Mouse (Mus musculus): Measurements from ENCODE around the gene 1810030O07Rik.
A peak's percentile ranks its signal among the peaks of the same experiment; 100 is the strongest.
"Not testable (repeated sequence)": the region's sequence is repeated elsewhere in the genome, so short reads cannot be mapped to it uniquely, and the experiment has no call there.

Gene 1810030O07Rik

GRCm38 (mm10) chrX:12673054-12673775 lies at the start of gene 1810030O07Rik:
1810030O07Rik (minus strand) TSS chrX:12673668.
- DNase-seq (ENCODE audit: low read depth, low spot score), result peak; percentile 90
- Histone ChIP-seq H3K36me3 (ENCODE audit: control insufficient read depth, insufficient read depth, low read length, poor library complexity, severe bottlenecking) (0 out of 2 replicates have a peak, but pooled peaks cover 2% of the 10 kb centered on the region), H3K27me3 (ENCODE audit: control insufficient read depth, insufficient read depth, low read length, poor library complexity, severe bottlenecking) (no peaks in the 10 kb centered on the region)

- Histone ChIP-seq H3K36me3 (ENCODE audit: control insufficient read depth, insufficient read depth, low read length, poor library complexity, severe bottlenecking) (0 out of 2 replicates have a peak, but pooled peaks cover 1% of the 10 kb centered on the region), H3K27me3 (ENCODE audit: control insufficient read depth, insufficient read depth, low read length, poor library complexity, severe bottlenecking) (no peaks in the 10 kb centered on the region)
- no peak for DNase-seq (ENCODE audit: low read depth, low spot score)
Observed at GRCm38 (mm10) chrX:12716036-12716435, 42.6 kb upstream of the 1810030O07Rik start.

GRCm38 (mm10) chrX:12713796-12714195 lies 40.3 kb upstream of the 1810030O07Rik start:
- Histone ChIP-seq H3K27me3 (ENCODE audit: control insufficient read depth, insufficient read depth, low read length, poor library complexity, severe bottlenecking) (no peaks in the 10 kb centered on the region), H3K36me3 (ENCODE audit: control insufficient read depth, insufficient read depth, low read length, poor library complexity, severe bottlenecking) (0 out of 2 replicates have a peak, but pooled peaks cover 1% of the 10 kb centered on the region)
- DNase-seq (ENCODE audit: low read depth, low spot score), result peak; percentile 0

GRCm38 (mm10) chrX:12686910-12687309 lies 13.4 kb upstream of the 1810030O07Rik start:
- Histone ChIP-seq H3K36me3 (ENCODE audit: control insufficient read depth, insufficient read depth, low read length, poor library complexity, severe bottlenecking) (no peaks in the 10 kb centered on the region), H3K27me3 (ENCODE audit: control insufficient read depth, insufficient read depth, low read length, poor library complexity, severe bottlenecking) (no peaks in the 10 kb centered on the region)
- DNase-seq (ENCODE audit: low read depth, low spot score), result no peak

GRCm38 (mm10) chrX:12686071-12686470 lies 12.6 kb upstream of the 1810030O07Rik start:
- no peak for DNase-seq (ENCODE audit: low read depth, low spot score)
- no peaks in the 10 kb centered on the region for H3K27me3 ChIP-seq (ENCODE audit: control insufficient read depth, insufficient read depth, low read length, poor library complexity, severe bottlenecking)
- H3K36me3 ChIP-seq (ENCODE audit: control insufficient read depth, insufficient read depth, low read length, poor library complexity, severe bottlenecking), result no peaks in the 10 kb centered on the region

GRCm38 (mm10) chrX:12677396-12677795 lies 3.9 kb upstream of the 1810030O07Rik start:
- no peaks in the 10 kb centered on the region for H3K27me3 ChIP-seq (ENCODE audit: control insufficient read depth, insufficient read depth, low read length, poor library complexity, severe bottlenecking)
- peak; percentile 77 for DNase-seq (ENCODE audit: low read depth, low spot score)
- no peaks in the 10 kb centered on the region for H3K36me3 ChIP-seq (ENCODE audit: control insufficient read depth, insufficient read depth, low read length, poor library complexity, severe bottlenecking)

- Histone ChIP-seq H3K36me3 (ENCODE audit: control insufficient read depth, insufficient read depth, low read length, poor library complexity, severe bottlenecking) (no peaks in the 10 kb centered on the region), H3K27me3 (ENCODE audit: control insufficient read depth, insufficient read depth, low read length, poor library complexity, severe bottlenecking) (no peaks in the 10 kb centered on the region)
- no peak for DNase-seq (ENCODE audit: low read depth, low spot score)
Observed at GRCm38 (mm10) chrX:12653879-12654278, 19.6 kb downstream of the 1810030O07Rik start.

GRCm38 (mm10) chrX:12651906-12652305 lies 21.6 kb downstream of the 1810030O07Rik start:
- Histone ChIP-seq H3K36me3 (ENCODE audit: control insufficient read depth, insufficient read depth, low read length, poor library complexity, severe bottlenecking) (no peaks in the 10 kb centered on the region), H3K27me3 (ENCODE audit: control insufficient read depth, insufficient read depth, low read length, poor library complexity, severe bottlenecking) (no peaks in the 10 kb centered on the region)
- no peak for DNase-seq (ENCODE audit: low read depth, low spot score)

GRCm38 (mm10) chrX:12645531-12646304 lies 27.8 kb downstream of the 1810030O07Rik start:
- Histone ChIP-seq H3K27me3 (ENCODE audit: control insufficient read depth, insufficient read depth, low read length, poor library complexity, severe bottlenecking) (no peaks in the 10 kb centered on the region), H3K36me3 (ENCODE audit: control insufficient read depth, insufficient read depth, low read length, poor library complexity, severe bottlenecking) (no peaks in the 10 kb centered on the region)
- no peak for DNase-seq (ENCODE audit: low read depth, low spot score)

GRCm38 (mm10) chrX:12644976-12645375 lies 28.5 kb downstream of the 1810030O07Rik start:
- Histone ChIP-seq H3K27me3 (ENCODE audit: control insufficient read depth, insufficient read depth, low read length, poor library complexity, severe bottlenecking) (no peaks in the 10 kb centered on the region), H3K36me3 (ENCODE audit: control insufficient read depth, insufficient read depth, low read length, poor library complexity, severe bottlenecking) (no peaks in the 10 kb centered on the region)
- no peak for DNase-seq (ENCODE audit: low read depth, low spot score)

GRCm38 (mm10) chrX:12625131-12625530 lies 48.3 kb downstream of the 1810030O07Rik start:
- no peak for DNase-seq (ENCODE audit: low read depth, low spot score)
- no peaks in the 10 kb centered on the region for H3K36me3 ChIP-seq (ENCODE audit: control insufficient read depth, insufficient read depth, low read length, poor library complexity, severe bottlenecking)
- H3K27me3 ChIP-seq (ENCODE audit: control insufficient read depth, insufficient read depth, low read length, poor library complexity, severe bottlenecking), result no peaks in the 10 kb centered on the region

- not testable (repeated sequence) for H3K36me3 ChIP-seq (ENCODE audit: control insufficient read depth, insufficient read depth, low read length, poor library complexity, severe bottlenecking); DNase-seq (ENCODE audit: low read depth, low spot score)
Observed at GRCm38 (mm10) chrX:12612360-12612759, 61.1 kb downstream of the 1810030O07Rik start.

GRCm38 (mm10) chrX:12611211-12611610 lies 62.3 kb downstream of the 1810030O07Rik start:
- no peak for DNase-seq (ENCODE audit: low read depth, low spot score)
- Histone ChIP-seq H3K27me3 (ENCODE audit: control insufficient read depth, insufficient read depth, low read length, poor library complexity, severe bottlenecking) (no peaks in the 10 kb centered on the region), H3K36me3 (ENCODE audit: control insufficient read depth, insufficient read depth, low read length, poor library complexity, severe bottlenecking) (no peaks in the 10 kb centered on the region)

More at GRCm38 (mm10) chrX:12612360-12612759, 61.1 kb downstream of the 1810030O07Rik start:
- H3K27me3 ChIP-seq (ENCODE audit: control insufficient read depth, insufficient read depth, low read length, poor library complexity, severe bottlenecking), result not testable (repeated sequence)

GRCm38 (mm10) chrX:12610541-12610940 lies 62.9 kb downstream of the 1810030O07Rik start:
- DNase-seq (ENCODE audit: low read depth, low spot score); H3K36me3 ChIP-seq (ENCODE audit: control insufficient read depth, insufficient read depth, low read length, poor library complexity, severe bottlenecking); H3K27me3 ChIP-seq (ENCODE audit: control insufficient read depth, insufficient read depth, low read length, poor library complexity, severe bottlenecking): not testable (repeated sequence)

Measured in splenic B cell, adult 2 months (primary cell).